Mouse (Mus musculus) embryonic facial prominence, embryonic 15.5 days (tissue): Measurements from ENCODE around the gene Zfyve16. TPM values are rescaled to one million over a fixed set of nuclear protein-coding genes. Genes with fewer than 3 reads are reported as not detected.

Source experiments
- ATAC-seq: fragments of 200-750 bp; cut with Nextera tagmentation; 2 replicates; pipeline ENCODE4 v1.8.0; 2017; ENCODE audit warnings: low read depth, moderate TSS enrichment; ENCODE audit not compliant: insufficient number of reproducible peaks, low FRiP score, low TSS enrichment
- H3K27ac ChIP-seq: fragments of 300-500 bp; sonication (generic); replicated peaks from 2 replicates; pipeline ENCODE4 v1.5.1; 2015; ENCODE audit warnings: mild to moderate bottlenecking, inconsistent platforms
- H3K27me3 ChIP-seq: fragments of 300-500 bp; sonication (generic); 2 replicates; pipeline ENCODE4 v1.6.1; 2015; ENCODE audit warnings: inconsistent platforms
- H3K36me3 ChIP-seq: fragments of 300-500 bp; sonication (generic); 2 replicates; pipeline ENCODE4 v1.6.1; 2015; ENCODE audit warnings: mild to moderate bottlenecking, inconsistent platforms
- H3K4me1 ChIP-seq: fragments of 300-500 bp; sonication (generic); 2 replicates; pipeline ENCODE4 v1.6.1; 2015; ENCODE audit warnings: inconsistent platforms
- H3K4me2 ChIP-seq: fragments of 300-500 bp; sonication (generic); replicated peaks from 2 replicates; pipeline ENCODE4 v1.6.1; 2015; ENCODE audit warnings: mild to moderate bottlenecking, inconsistent platforms
- H3K4me3 ChIP-seq: fragments of 300-500 bp; sonication (generic); replicated peaks from 2 replicates; pipeline ENCODE4 v1.5.1; 2015; ENCODE audit warnings: mild to moderate bottlenecking, inconsistent platforms
- H3K9ac ChIP-seq: fragments of 300-500 bp; sonication (generic); 2 replicates; pipeline ENCODE4 v1.6.1; 2015; ENCODE audit warnings: inconsistent platforms
- H3K9me3 ChIP-seq: fragments of 300-500 bp; sonication (generic); replicated peaks from 2 replicates; pipeline ENCODE4 v1.6.1; 2016; ENCODE audit warnings: inconsistent platforms
- WGBS: fragments of 180-500 bp; shearing (Covaris S2); methylation state at CpG from one replicate; pipeline ENCODE4 v1.1.7; 2015; 5-methylcytosine and 5-hydroxymethylcytosine counted together
- polyA plus RNA-seq: library from polyadenylated mRNA; unstranded; fragments of >200 nt; fragmentation: Nextera tagmentation; extraction: Ambion mirVana; gene quantifications from 2 replicates; pipeline ENCODE4 v1.2.1, GENCODE M21; 2015

Zfyve16 gene
- polyA plus RNA-seq = 10.3 and 10.5 TPM in 2 replicates

DNA sequence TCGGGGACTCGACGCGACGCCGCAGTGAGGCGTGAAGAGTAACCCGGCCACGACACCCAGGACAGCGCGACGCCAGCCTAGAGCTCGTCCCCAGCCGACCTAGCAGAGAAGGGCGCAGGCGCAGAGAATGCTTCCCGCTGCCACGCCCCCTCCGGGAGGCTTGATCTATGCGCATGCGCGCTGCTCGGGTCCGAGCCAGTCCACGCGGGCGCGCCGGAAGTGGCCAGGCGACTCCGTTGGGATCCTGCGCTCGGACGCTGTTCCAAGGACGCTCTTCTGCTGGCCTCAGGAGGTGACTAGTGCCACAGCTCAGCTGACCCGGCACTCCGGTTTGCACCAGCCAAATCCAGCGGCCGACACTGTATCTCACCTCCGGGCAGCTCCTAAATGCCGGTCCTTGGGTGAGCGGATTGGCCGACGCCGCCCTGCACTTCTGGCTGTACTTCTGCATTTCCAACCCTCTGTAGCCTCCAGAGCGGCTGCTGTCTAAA, at the start of gene Zfyve16:
Gene Zfyve16 (minus strand): TSS at position 148 of the 491 bp plus-strand sequence.
- peak within 1 kb of the TSS; percentile 80 for H3K9ac ChIP-seq
- peak; percentile 98 for ATAC-seq
- H3K4me1 ChIP-seq = 0 out of 2 replicates have a peak, but pooled peaks cover 11% of the 10 kb centered on the region
- H3K27ac ChIP-seq = peak within 1 kb of the TSS; percentile 95
- H3K4me2 ChIP-seq = peak within 1 kb of the TSS; percentile 64
- H3K27me3 ChIP-seq = no peaks in the 10 kb centered on the region
- no peaks in the 10 kb centered on the region for H3K9me3 ChIP-seq
- no peaks in the 10 kb centered on the region for H3K36me3 ChIP-seq
- peak within 1 kb of the TSS; percentile 63 for H3K4me3 ChIP-seq
- WGBS = under 1% methylated on average over 46 of the region's 46 CpGs

DNA sequence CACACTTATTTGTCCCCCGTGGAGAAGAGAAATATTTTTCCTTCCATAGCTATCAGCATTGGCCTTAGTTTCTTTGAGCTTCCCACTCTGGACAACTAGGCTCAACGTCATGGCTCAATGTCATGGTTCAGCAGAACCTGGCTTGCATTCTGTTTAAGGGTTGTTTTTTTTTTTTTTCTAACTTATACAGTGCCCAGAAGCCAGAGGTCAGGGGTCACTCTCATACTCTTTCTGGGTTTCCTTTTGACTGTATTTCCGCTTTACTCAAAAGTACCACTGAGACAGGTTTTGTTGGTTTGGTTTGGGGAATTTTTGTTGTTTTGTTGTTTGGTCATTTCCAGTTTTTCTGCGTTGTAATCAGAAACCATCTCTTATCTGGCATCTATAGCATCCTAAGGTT, 47.5 kb upstream of the Zfyve16 start:
- no peaks in the 10 kb centered on the region for H3K4me1 ChIP-seq
- no peaks in the 10 kb centered on the region for H3K27me3 ChIP-seq
- H3K36me3 ChIP-seq = no peaks in the 10 kb centered on the region
- no peak overlapping the region for H3K4me2 ChIP-seq
- no peak for ATAC-seq
- H3K9ac ChIP-seq = no peak overlapping the region
- 77% methylated on average over 4 of the region's 4 CpGs for WGBS
- no peak overlapping the region for H3K27ac ChIP-seq
- H3K9me3 ChIP-seq = no peaks in the 10 kb centered on the region
- H3K4me3 ChIP-seq = no peak overlapping the region

DNA sequence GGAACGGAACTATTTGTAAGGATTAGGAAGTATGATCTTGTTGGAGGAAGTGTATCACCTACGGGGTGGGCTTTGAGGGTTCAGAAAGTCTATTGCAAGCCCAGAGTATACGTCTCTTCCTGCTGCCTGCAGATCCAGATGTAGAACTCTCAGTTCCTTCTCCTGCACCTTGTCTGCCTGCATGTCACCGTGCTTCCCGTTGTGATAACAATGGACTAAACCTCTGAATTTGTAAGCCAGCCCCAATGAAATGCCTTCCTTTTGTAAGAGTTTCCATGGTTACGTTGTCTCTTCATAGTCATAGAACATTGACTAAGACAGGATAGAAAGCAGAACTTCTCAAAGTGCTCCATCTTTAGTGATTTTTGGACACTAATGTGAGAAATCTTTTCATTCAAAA, 46.0 kb upstream of the Zfyve16 start:
- no peak for ATAC-seq

DNA sequence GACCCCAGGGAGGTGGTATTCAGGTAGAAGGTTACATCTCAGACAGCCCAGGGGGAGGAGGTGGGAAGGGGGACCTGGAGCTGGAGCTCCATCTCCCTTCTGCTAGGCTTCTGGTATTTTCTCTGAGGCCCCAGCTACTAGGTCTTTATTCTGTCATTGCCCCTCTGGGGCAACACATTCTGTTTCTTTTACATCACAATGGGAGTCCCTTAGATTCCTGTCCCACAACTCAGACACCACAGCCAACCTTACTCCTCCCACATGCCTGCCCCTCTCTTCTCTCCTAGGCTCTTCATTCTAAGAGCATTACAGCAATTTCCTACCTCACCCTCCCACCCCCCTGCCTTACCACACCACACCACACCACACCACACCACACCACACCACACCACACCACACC, 45.4 kb upstream of the Zfyve16 start, which contains the start of gene Spz1:
Gene Spz1 (minus strand): TSS at position 101 of the 400 bp plus-strand sequence.
- H3K4me3 ChIP-seq = no peak within 1 kb of the TSS
- no peak for ATAC-seq
- H3K27me3 ChIP-seq = no peaks in the 10 kb centered on the region
- H3K4me2 ChIP-seq = no peak within 1 kb of the TSS
- H3K9ac ChIP-seq = no peak within 1 kb of the TSS
- no peaks in the 10 kb centered on the region for H3K36me3 ChIP-seq
- no peaks in the 10 kb centered on the region for H3K9me3 ChIP-seq
- H3K4me1 ChIP-seq = no peaks in the 10 kb centered on the region
- H3K27ac ChIP-seq = no peak within 1 kb of the TSS

More for the DNA sequence above, 46.0 kb upstream of the Zfyve16 start:
- no peaks in the 10 kb centered on the region for H3K4me1 ChIP-seq
- WGBS = 70% methylated on average over 6 of the region's 6 CpGs
- H3K9ac ChIP-seq = no peak overlapping the region
- no peaks in the 10 kb centered on the region for H3K27me3 ChIP-seq
- H3K36me3 ChIP-seq = no peaks in the 10 kb centered on the region
- no peak overlapping the region for H3K4me2 ChIP-seq
- no peaks in the 10 kb centered on the region for H3K9me3 ChIP-seq
- H3K27ac ChIP-seq = no peak overlapping the region
- no peak overlapping the region for H3K4me3 ChIP-seq

DNA sequence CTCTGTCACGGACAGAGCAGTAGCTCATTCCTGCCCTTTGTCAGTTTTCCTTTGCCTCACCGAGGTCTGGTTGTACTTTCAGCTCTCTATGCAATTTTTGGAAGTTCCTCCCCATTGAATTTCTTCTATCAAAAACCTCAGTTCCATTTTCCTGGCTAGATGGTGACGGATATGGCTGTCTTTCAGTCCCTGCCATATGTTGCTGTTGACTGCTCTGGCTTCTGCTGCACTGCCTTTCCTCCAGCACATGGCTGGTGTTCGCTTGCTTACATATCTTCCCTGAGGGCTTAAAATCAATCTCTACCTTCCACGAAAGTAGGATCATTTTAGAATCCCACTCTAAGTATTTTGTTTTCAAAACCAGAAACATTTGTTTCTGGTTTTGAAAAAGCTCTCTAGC, 28.8 kb upstream of the Zfyve16 start:
- H3K36me3 ChIP-seq = no peaks in the 10 kb centered on the region
- H3K27ac ChIP-seq = 0 out of 2 replicates have a peak overlapping the region, but pooled peaks have one; percentile 51
- no peaks in the 10 kb centered on the region for H3K9me3 ChIP-seq
- H3K9ac ChIP-seq = no peak overlapping the region
- WGBS = 37% methylated on average over 5 of the region's 5 CpGs
- no peak overlapping the region for H3K4me3 ChIP-seq
- no peak for ATAC-seq
- no peaks in the 10 kb centered on the region for H3K4me1 ChIP-seq
- H3K4me2 ChIP-seq = no peak overlapping the region
- no peaks in the 10 kb centered on the region for H3K27me3 ChIP-seq

DNA sequence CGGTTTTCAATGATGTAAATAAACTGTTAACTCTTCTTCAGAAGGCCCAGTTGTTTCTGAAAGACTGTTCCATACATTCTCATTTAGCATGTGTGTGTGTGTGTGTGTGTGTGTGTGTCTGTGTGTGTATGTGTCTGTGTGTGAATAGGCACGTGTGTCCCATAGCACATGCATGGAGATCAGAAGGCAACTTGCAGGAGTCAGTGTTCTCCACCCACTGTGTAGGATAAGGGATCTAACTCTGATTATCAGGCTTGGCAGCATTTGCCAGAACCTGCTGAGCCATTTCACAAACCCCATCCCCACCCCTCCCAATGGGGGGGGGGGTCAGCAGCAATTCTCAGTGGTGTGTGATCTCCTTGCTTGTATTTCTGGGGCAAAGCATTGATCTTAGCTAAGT, 26.6 kb upstream of the Zfyve16 start:
- no peak for ATAC-seq
- Histone ChIP-seq H3K27ac (no peak overlapping the region), H3K36me3 (no peaks in the 10 kb centered on the region), H3K27me3 (no peaks in the 10 kb centered on the region), H3K9me3 (no peaks in the 10 kb centered on the region), H3K4me3 (no peak overlapping the region), H3K9ac (no peak overlapping the region), H3K4me1 (no peaks in the 10 kb centered on the region), H3K4me2 (no peak overlapping the region)
- 32% methylated on average over 2 of the region's 2 CpGs for WGBS

DNA sequence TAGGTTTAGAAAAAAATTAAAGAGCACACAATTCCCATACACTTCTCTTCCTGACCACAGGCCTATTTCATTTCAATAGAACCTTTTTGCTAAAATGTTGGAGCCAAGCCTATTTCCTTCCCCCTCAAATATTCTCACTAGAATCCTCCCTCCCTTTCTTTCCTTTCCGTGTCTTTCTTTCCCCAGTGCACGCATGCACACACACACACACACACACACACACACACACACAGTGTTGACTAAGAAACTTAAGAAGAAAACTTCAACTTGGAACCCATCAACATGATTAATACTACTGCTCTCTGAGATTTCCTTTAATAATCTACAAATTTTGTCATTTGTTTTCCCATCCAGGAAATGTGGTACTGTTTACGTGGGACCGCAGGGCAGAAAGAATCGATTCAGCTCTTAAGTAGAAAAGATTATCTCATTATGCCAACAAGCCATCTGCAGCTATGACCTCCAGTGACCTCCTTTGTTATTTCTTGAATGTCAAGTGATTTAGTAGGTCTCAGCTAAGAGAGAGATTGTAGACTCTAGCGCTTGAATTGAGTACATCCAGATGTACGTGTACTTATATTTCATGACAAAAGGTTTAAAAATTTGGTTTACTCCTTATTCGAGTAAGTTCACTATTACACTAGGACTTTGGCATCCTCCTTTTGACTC, 25.9 kb upstream of the Zfyve16 start:
- ATAC-seq = no peak
- no peaks in the 10 kb centered on the region for H3K9me3 ChIP-seq
- WGBS = 25% methylated on average over 8 of the region's 8 CpGs
- no peaks in the 10 kb centered on the region for H3K4me1 ChIP-seq
- H3K4me3 ChIP-seq = no peak overlapping the region
- no peaks in the 10 kb centered on the region for H3K27me3 ChIP-seq
- H3K27ac ChIP-seq = no peak overlapping the region; the same call in 1 of the 2 replicates
- no peaks in the 10 kb centered on the region for H3K36me3 ChIP-seq
- H3K9ac ChIP-seq = no peak overlapping the region
- no peak overlapping the region for H3K4me2 ChIP-seq

- no peak overlapping the region for H3K4me3 ChIP-seq
- H3K27ac ChIP-seq = no peak overlapping the region
- H3K4me2 ChIP-seq = no peak overlapping the region
- H3K36me3 ChIP-seq = no peaks in the 10 kb centered on the region
- peaks cover 8% of the 10 kb centered on the region for H3K9me3 ChIP-seq
- H3K4me1 ChIP-seq = no peaks in the 10 kb centered on the region
- ATAC-seq = no peak
- H3K9ac ChIP-seq = no peak overlapping the region
- WGBS = 62% methylated on average over 4 of the region's 4 CpGs
- H3K27me3 ChIP-seq = no peaks in the 10 kb centered on the region
Observed at GRCm38 (mm10) chr13:92547093-92547492, 16.4 kb upstream of the Zfyve16 start.

DNA sequence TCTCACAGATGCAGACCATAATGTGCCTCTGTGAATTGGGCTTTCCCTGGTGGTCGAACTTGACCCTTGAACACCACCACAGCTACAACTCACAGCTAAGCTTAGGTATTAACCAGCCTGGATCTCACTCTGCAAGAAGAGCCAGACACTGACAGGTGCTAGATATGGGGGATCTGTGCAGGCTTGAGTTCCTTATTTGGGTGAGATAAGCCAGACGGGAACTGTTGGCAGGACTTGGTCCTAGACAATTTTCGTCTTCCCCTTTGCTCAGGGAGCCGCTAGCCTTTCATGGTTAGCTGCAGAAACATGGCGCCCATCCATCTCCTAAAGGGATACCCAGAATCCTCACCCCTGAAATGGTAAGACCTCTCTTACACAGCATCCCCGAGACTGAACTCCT, 10.3 kb upstream of the Zfyve16 start:
- WGBS = 85% methylated on average over 6 of the region's 6 CpGs
- H3K9me3 ChIP-seq = no peaks in the 10 kb centered on the region
- no peaks in the 10 kb centered on the region for H3K36me3 ChIP-seq
- no peak overlapping the region for H3K4me2 ChIP-seq
- ATAC-seq = no peak
- H3K4me1 ChIP-seq = no peaks in the 10 kb centered on the region
- no peak overlapping the region for H3K9ac ChIP-seq
- H3K27ac ChIP-seq = no peak overlapping the region
- H3K4me3 ChIP-seq = no peak overlapping the region
- H3K27me3 ChIP-seq = no peaks in the 10 kb centered on the region

GRCm38 (mm10) chr13:92539126-92539525, 8.5 kb upstream of the Zfyve16 start:
- no peaks in the 10 kb centered on the region for H3K9me3 ChIP-seq
- no peak overlapping the region for H3K4me3 ChIP-seq
- WGBS = 47% methylated on average over 4 of the region's 4 CpGs
- no peak overlapping the region for H3K4me2 ChIP-seq
- H3K36me3 ChIP-seq = no peaks in the 10 kb centered on the region
- no peak overlapping the region for H3K9ac ChIP-seq
- H3K4me1 ChIP-seq = no peaks in the 10 kb centered on the region
- H3K27ac ChIP-seq = no peak overlapping the region
- no peak for ATAC-seq
- no peaks in the 10 kb centered on the region for H3K27me3 ChIP-seq

DNA sequence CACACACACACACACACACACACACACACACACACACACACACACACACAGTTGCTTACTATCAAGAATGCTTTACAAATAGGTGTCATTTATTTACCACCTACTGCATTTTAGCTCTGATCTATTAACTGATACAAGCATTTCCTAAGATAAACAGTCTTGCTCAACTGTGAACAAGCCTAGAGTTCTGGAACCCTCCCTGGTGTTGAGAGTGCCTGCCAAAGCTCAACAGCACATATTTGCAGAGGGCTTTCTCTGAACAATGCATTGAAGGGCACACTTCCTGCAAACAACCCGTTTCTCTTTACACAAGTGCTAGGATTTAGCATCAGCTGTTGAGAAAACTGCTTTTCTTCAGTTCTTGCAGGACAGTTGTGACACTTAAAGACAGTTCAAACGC, 3.1 kb upstream of the Zfyve16 start:
- Histone ChIP-seq H3K4me1 (0 out of 2 replicates have a peak, but pooled peaks cover 11% of the 10 kb centered on the region), H3K9me3 (no peaks in the 10 kb centered on the region), H3K9ac (no peak overlapping the region), H3K4me2 (no peak overlapping the region), H3K4me3 (no peak overlapping the region), H3K27me3 (no peaks in the 10 kb centered on the region), H3K27ac (no peak overlapping the region), H3K36me3 (no peaks in the 10 kb centered on the region)
- WGBS = 47% methylated on average over 2 of the region's 2 CpGs
- ATAC-seq = no peak

GRCm38 (mm10) chr13:92532216-92532615, 1.5 kb upstream of the Zfyve16 start:
- no peak overlapping the region for H3K4me2 ChIP-seq
- ATAC-seq = no peak
- WGBS = 69% methylated on average over 2 of the region's 2 CpGs
- no peak overlapping the region for H3K4me3 ChIP-seq
- H3K27me3 ChIP-seq = no peaks in the 10 kb centered on the region
- no peak overlapping the region for H3K9ac ChIP-seq
- no peaks in the 10 kb centered on the region for H3K36me3 ChIP-seq
- 0 out of 2 replicates have a peak, but pooled peaks cover 11% of the 10 kb centered on the region for H3K4me1 ChIP-seq
- H3K27ac ChIP-seq = no peak overlapping the region
- H3K9me3 ChIP-seq = no peaks in the 10 kb centered on the region
